Mouse (Mus musculus) CH12.LX (cell line): Measurements from ENCODE around the gene Bsx. TPM values are rescaled to one million over a fixed set of nuclear protein-coding genes. Genes with fewer than 3 reads are reported as not detected.

Experiments used
- DNase-seq: peaks from one replicate; pipeline ENCODE4 v3.0.0-alpha.2; 2013; ENCODE audit errors: extremely low read depth
- H3K27ac ChIP-seq: 2 replicates; pipeline ENCODE4 v1.5.1; 2012; ENCODE audit warnings: low read depth, mild to moderate bottlenecking, control low read depth, moderate library complexity; ENCODE audit not compliant: insufficient read depth
- H3K27me3 ChIP-seq: replicated peaks from 2 replicates; pipeline ENCODE3; 2012; ENCODE audit warnings: inconsistent platforms
- H3K36me3 ChIP-seq, 2 experiments: replicated peaks in 1 of 2; 2 replicates each; pipeline versions ENCODE3 to v1.6.1; 2012; ENCODE audit warnings: inconsistent platforms in 1 of 2, low read length in 1 of 2, mild to moderate bottlenecking in 1 of 2, mixed read lengths in 1 of 2, moderate library complexity in 1 of 2; ENCODE audit not compliant: control insufficient read depth in 1 of 2, insufficient read depth in 1 of 2
- H3K4me1 ChIP-seq, 2 experiments: 2 replicates each; pipeline ENCODE4 v1.6.1; 2012; ENCODE audit warnings: inconsistent platforms in 1 of 2, moderate library complexity in 1 of 2; ENCODE audit not compliant: insufficient read depth in 2 of 2, control insufficient read depth in 1 of 2
- H3K4me2 ChIP-seq: 2 replicates; pipeline ENCODE4 v1.6.1; 2012; ENCODE audit warnings: low read depth, mild to moderate bottlenecking, control low read depth; ENCODE audit not compliant: poor library complexity, insufficient read depth, severe bottlenecking
- H3K4me3 ChIP-seq, 3 experiments: fragments of 150-350 bp in 1 of 3; sonication (generic) in 1 of 3; replicated peaks in 1 of 3; 2 replicates each; pipeline versions ENCODE3 to v1.5.1; 2011 to 2012; ENCODE audit warnings: low read depth in 2 of 3, low read length in 2 of 3, mild to moderate bottlenecking in 2 of 3, moderate library complexity in 2 of 3, control low read depth in 1 of 3, improper control_type of control experiment in 1 of 3, inconsistent platforms in 1 of 3, mixed read lengths in 1 of 3; ENCODE audit not compliant: poor library complexity in 1 of 3
- H3K79me2 ChIP-seq: replicated peaks from 2 replicates; pipeline ENCODE4 v1.6.1; 2012; ENCODE audit warnings: mild to moderate bottlenecking, moderate library complexity; ENCODE audit not compliant: control insufficient read depth, poor library complexity, insufficient read depth, severe bottlenecking; ENCODE audit errors: extremely low read depth
- H3K9ac ChIP-seq: 2 replicates; pipeline ENCODE4 v1.6.1; 2012; ENCODE audit warnings: low read depth, mild to moderate bottlenecking, control low read depth, moderate library complexity; ENCODE audit not compliant: insufficient read depth
- H3K9me3 ChIP-seq: replicated peaks from 2 replicates; pipeline ENCODE3; 2012; ENCODE audit warnings: low read length, inconsistent platforms, mixed read lengths
- CHD1 ChIP-seq: IDR thresholded peaks from 2 replicates; pipeline ENCODE4 v1.6.1; 2012; ENCODE audit warnings: low read depth, low read length, improper control_type of control experiment, inconsistent platforms
- CHD2 ChIP-seq: IDR thresholded peaks from 2 replicates; pipeline ENCODE4 v1.6.1; 2011; ENCODE audit warnings: low read length, improper control_type of control experiment
- CTCF ChIP-seq, 2 experiments: IDR thresholded peaks in 1 of 2; conservative IDR thresholded peaks in 1 of 2; 2 replicates each; pipeline ENCODE4 v1.5.1; 2011 to 2012; ENCODE audit warnings: low read depth in 2 of 2, low read length in 2 of 2, improper control_type of control experiment in 1 of 2, inconsistent platforms in 1 of 2, mild to moderate bottlenecking in 1 of 2, moderate library complexity in 1 of 2
- E2F4 ChIP-seq: IDR thresholded peaks from 2 replicates; pipeline ENCODE4 v1.6.1; 2011; ENCODE audit warnings: low read depth, low read length, improper control_type of control experiment; ENCODE audit not compliant: insufficient replicate concordance
- ETS1 ChIP-seq: conservative IDR thresholded peaks from 2 replicates; pipeline ENCODE4 v1.6.1; 2012; ENCODE audit warnings: low read depth, mild to moderate bottlenecking, inconsistent platforms, low read length, improper control_type of control experiment, moderate library complexity
- GABPA ChIP-seq: IDR thresholded peaks from 2 replicates; pipeline ENCODE4 v1.6.1; 2012; ENCODE audit warnings: low read depth, low read length, improper control_type of control experiment, inconsistent platforms; ENCODE audit not compliant: insufficient replicate concordance
- HCFC1 ChIP-seq: IDR thresholded peaks from 2 replicates; pipeline ENCODE4 v1.6.1; 2012; ENCODE audit warnings: low read depth, mild to moderate bottlenecking, inconsistent platforms, low read length, improper control_type of control experiment
- IRF4 ChIP-seq: IDR thresholded peaks from 2 replicates; pipeline ENCODE4 v1.6.1; 2014; ENCODE audit warnings: low read depth, mild to moderate bottlenecking, inconsistent platforms, low read length, improper control_type of control experiment
- JUN ChIP-seq: IDR thresholded peaks from 2 replicates; pipeline ENCODE4 v1.6.1; 2011; ENCODE audit warnings: low read depth, mild to moderate bottlenecking, low read length, improper control_type of control experiment, moderate library complexity; ENCODE audit not compliant: insufficient read depth
- JUND ChIP-seq: conservative IDR thresholded peaks from 2 replicates; pipeline ENCODE4 v1.6.1; 2011; ENCODE audit warnings: low read depth, low read length, improper control_type of control experiment
- KAT2A ChIP-seq: IDR thresholded peaks from 2 replicates; pipeline ENCODE4 v1.6.1; 2012; ENCODE audit warnings: low read length, improper control_type of control experiment, inconsistent platforms; ENCODE audit not compliant: insufficient replicate concordance
- MAX ChIP-seq: IDR thresholded peaks from 2 replicates; pipeline ENCODE4 v1.6.1; 2011; ENCODE audit warnings: low read length, improper control_type of control experiment
- MEF2A ChIP-seq: IDR thresholded peaks from 2 replicates; pipeline ENCODE4 v1.6.1; 2014; ENCODE audit warnings: low read depth, mild to moderate bottlenecking, inconsistent platforms, low read length, improper control_type of control experiment, borderline replicate concordance
- MYC ChIP-seq: IDR thresholded peaks from 2 replicates; pipeline ENCODE4 v1.6.1; 2011; ENCODE audit warnings: low read depth, mild to moderate bottlenecking, improper control_type of control experiment, low read length
- NELFE ChIP-seq: IDR thresholded peaks from 2 replicates; pipeline ENCODE4 v1.6.1; 2011; ENCODE audit warnings: low read depth, low read length, improper control_type of control experiment
- PAX5 ChIP-seq: IDR thresholded peaks from 2 replicates; pipeline ENCODE4 v1.6.1; 2012; ENCODE audit warnings: low read length, inconsistent platforms, mixed read lengths
- RAD21 ChIP-seq: IDR thresholded peaks from 2 replicates; pipeline ENCODE4 v1.6.1; 2011; ENCODE audit warnings: low read depth, mild to moderate bottlenecking, low read length, improper control_type of control experiment, moderate library complexity
- RCOR1 ChIP-seq: conservative IDR thresholded peaks from 2 replicates; pipeline ENCODE4 v1.6.1; 2012; ENCODE audit warnings: low read depth, mild to moderate bottlenecking, inconsistent platforms, low read length, improper control_type of control experiment
- SIN3A ChIP-seq: IDR thresholded peaks from 2 replicates; pipeline ENCODE4 v1.6.1; 2012; ENCODE audit warnings: low read length, improper control_type of control experiment, inconsistent platforms
- SMC3 ChIP-seq: IDR thresholded peaks from 2 replicates; pipeline ENCODE4 v1.6.1; 2011; ENCODE audit warnings: low read depth, low read length, improper control_type of control experiment
- UBTF ChIP-seq: IDR thresholded peaks from 2 replicates; pipeline ENCODE4 v1.6.1; 2012; ENCODE audit warnings: low read depth, mild to moderate bottlenecking, inconsistent platforms, low read length, improper control_type of control experiment, moderate library complexity
- ZC3H11A ChIP-seq: IDR thresholded peaks from 2 replicates; pipeline ENCODE4 v1.6.1; 2012; ENCODE audit warnings: low read depth, mild to moderate bottlenecking, inconsistent platforms, low read length, improper control_type of control experiment
- ZMIZ1 ChIP-seq: IDR thresholded peaks from 2 replicates; pipeline ENCODE4 v1.6.1; 2012; ENCODE audit warnings: low read depth, mild to moderate bottlenecking, inconsistent platforms, low read length, improper control_type of control experiment
- ZNF384 ChIP-seq: IDR thresholded peaks from 2 replicates; pipeline ENCODE4 v1.6.1; 2012; ENCODE audit warnings: low read depth, low read length, improper control_type of control experiment, inconsistent platforms
- dilution Hi-C: fragments of 300-500 bp; cut with MboI; formaldehyde crosslinking; loops from 2 replicates; pipeline ENCODE4 v1.14.3; 2020; ENCODE audit warnings: low sequenced_read_pairs; ENCODE audit not compliant: extremely low pct_unique_long_range_greater_than_20kb, extremely low pct_ligation_motif_present
- in situ Hi-C: fragments of 300-500 bp; cut with MboI; formaldehyde crosslinking; loops from 3 replicates; pipeline ENCODE4 v1.14.3; 2019; ENCODE audit warnings: low sequenced_read_pairs, low pct_ligation_motif_present, low pct_unique_long_range_greater_than_20kb, mixed read lengths
- polyA plus RNA-seq: library from polyadenylated mRNA; unstranded; fragments of >175 nt; gene quantifications from 2 replicates; pipeline ENCODE4 v1.2.1, GENCODE M21; 2012; ENCODE audit warnings: low read depth; ENCODE audit not compliant: insufficient read length
- total RNA-seq, 2 experiments: library from RNA; depleted of rRNA; stranded (reverse); fragments of 300-350 nt in 1 of 2; fragments of >200 nt in 1 of 2; gene quantifications; 2 replicates each; pipeline ENCODE4 v1.2.3; 2012 to 2014

Bsx gene
- total and polyA plus RNA-seq, 3 experiments, result not detected

DNA sequence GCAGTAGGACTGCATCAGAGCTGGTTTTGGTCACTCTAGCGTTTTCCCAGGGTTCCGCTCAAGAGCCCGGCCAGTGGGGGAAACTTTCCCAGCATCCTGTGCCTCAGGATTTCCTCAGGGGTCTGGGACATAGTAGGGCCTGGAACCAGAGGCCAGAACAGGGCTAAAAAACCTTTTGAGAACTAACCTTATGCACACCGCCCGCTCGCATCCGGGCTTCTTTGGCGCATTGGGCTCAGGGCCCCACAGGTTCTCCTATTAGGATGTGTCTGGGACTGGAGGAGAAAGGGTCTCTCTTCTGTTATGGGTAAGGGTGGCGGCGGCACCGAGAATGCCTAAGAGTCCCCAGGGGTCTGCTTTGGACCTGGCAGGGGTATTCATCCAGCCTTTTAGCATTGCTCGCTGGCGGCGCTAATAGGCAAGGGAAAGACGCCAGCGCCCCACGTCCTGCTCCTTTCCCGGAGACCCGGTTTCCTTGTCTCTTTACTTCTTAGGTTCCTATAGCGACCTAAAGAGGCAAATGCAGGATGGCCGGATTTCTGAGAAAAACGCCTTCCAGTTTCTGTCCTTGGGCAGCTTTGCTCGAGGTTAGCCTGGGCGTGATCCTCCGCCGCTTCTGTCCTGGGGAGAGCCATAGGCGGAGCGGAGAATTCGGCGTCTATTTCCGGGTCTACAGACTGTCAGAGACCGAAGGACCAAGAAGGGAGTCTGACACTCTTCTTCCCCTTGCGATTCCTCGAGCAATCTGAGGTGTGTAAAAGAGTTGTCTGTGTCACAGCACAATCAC lies 2.4 kb upstream of the Bsx start:
- TF ChIP-seq CHD1 (no peak), MYC (no peak), MAX (no peak), GABPA (no peak), CHD2 (no peak), RCOR1 (no peak), SIN3A (no peak), PAX5 (no peak), KAT2A (no peak), ZC3H11A (no peak), ZNF384 (no peak), IRF4 (no peak), MEF2A (no peak), HCFC1 (no peak), JUND (no peak), SMC3 (no peak), JUN (no peak), E2F4 (no peak), UBTF (no peak), NELFE (no peak)
- Histone ChIP-seq H3K36me3 (no peaks in the 10 kb centered on the region), H3K27me3 (peaks cover 35% of the 10 kb centered on the region), H3K9me3 (no peaks in the 10 kb centered on the region), H3K4me1 (no peaks in the 10 kb centered on the region), H3K4me3 (no peak overlapping the region), H3K27ac (no peak overlapping the region), H3K4me2 (no peak overlapping the region), H3K9ac (no peak overlapping the region), H3K79me2 (no peaks in the 10 kb centered on the region)
- in situ Hi-C loops, result no loop called here
- DNase-seq, result no peak
- dilution Hi-C loops, result no loop called here

DNA sequence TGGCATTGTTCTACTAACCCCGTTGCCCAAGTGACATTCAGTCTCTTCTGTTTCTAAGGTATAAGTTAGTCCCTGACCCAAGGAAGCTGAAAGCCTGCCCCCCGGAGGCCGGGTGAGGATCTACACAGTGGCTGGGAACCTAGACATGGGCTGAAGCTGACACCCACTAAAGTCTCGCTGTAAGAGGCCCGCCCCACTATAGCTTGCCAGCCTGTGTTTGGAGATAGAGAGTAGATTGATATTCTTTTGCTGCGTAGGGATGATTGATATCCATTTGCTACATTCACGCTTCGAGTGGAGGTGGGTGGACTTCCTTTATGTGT lies 1.8 kb upstream of the Bsx start:
- H3K27ac ChIP-seq, result no peak overlapping the region
- no peak overlapping the region for H3K4me2 ChIP-seq
- peak; percentile 11 for DNase-seq
- no peaks in the 10 kb centered on the region for H3K4me1 ChIP-seq
- H3K9ac ChIP-seq, result no peak overlapping the region
- no peaks in the 10 kb centered on the region for H3K36me3 ChIP-seq
- in situ Hi-C loops (no loop called here), dilution Hi-C loops (no loop called here)
- no peaks in the 10 kb centered on the region for H3K79me2 ChIP-seq
- no peaks in the 10 kb centered on the region for H3K9me3 ChIP-seq
- H3K27me3 ChIP-seq, result peaks cover 37% of the 10 kb centered on the region
- TF ChIP-seq SMC3 (peak; percentile 12; the same call in 1 of the 2 replicates), ETS1 (no peak), MEF2A (no peak), ZMIZ1 (no peak), JUN (no peak), RAD21 (peak; percentile 2; the same call in 1 of the 2 replicates), CTCF (conservative IDR thresholded peaks at IDR 0.05 in 1 of 2, IDR thresholded peaks at IDR 0.05 in 1 of 2; ENCODE audit: low read depth in 2 of 2, low read length in 2 of 2) (peak in 1 of 2 experiments; percentile 51; a peak in 2 of 4 replicates)
- H3K4me3 ChIP-seq, result no peak overlapping the region
